Mouse (Mus musculus) kidney, adult 2 months (tissue): Measurements from ENCODE around the gene Dcps.

ENCODE experiments used
- CTCF ChIP-seq: fragments of 200-500 bp; conservative IDR thresholded peaks from 2 replicates; pipeline ENCODE4 v1.5.1; 2011; ENCODE audit warnings: low read depth, mild to moderate bottlenecking, control low read depth, low read length, moderate library complexity, mixed read lengths; ENCODE audit not compliant: insufficient read depth, insufficient read length
- POLR2A ChIP-seq: fragments of 200-500 bp; IDR thresholded peaks from one replicate; pipeline ENCODE4 v1.6.1; 2011; ENCODE audit warnings: low read depth, low read length, control low read depth

DNA sequence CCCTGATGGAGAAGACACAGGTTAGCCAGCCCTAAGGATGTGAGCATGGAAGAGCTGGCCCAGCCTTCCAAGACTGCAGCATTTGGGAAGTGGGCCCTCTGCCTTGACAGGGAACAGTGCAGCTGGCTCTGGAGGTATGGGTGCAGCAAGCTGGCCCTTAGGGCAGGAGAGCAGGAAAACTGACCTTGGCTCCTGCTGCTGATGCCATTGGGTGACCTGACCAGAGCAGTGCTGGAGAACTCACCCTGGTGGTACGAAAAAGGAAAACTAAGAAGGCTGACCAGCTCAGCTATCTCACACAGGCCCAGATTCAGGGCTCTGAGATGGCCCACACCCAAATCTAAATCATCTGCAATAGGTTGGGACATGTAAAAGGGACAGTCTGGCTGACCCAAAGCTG lies 30.0 kb downstream of the Dcps start:
- TF ChIP-seq CTCF (no peak), POLR2A (no peak)
